Mouse (Mus musculus): ENCODE measurements around the gene Mycbp2.

Mycbp2 gene

DNA sequence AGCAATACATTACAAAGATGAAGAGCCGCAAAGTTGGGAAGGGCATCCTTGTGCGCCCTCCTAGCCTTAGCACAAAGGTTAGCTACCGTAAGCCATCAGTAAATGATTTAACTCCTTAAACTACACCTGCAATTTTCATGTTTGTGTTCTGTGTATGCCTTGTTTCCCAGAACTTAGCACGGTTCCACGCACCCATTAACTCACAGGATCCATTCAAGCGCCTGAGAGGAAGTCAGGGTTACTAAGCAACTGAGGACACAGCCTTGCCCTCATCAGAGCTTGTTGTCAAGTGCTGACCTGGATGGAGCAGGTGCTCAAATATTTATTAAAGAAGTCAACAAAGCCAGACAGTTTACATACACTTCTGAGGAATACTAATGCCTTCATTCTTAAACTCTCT lies 244.4 kb downstream of the Mycbp2 start:
- DNase-seq (ENCODE audit: low spot score in 2 of 2): no peak

GRCm38 (mm10) chr14:103101171-103101570 lies 245.4 kb downstream of the Mycbp2 start:
- DNase-seq (ENCODE audit: low spot score in 2 of 2): no peak

GRCm38 (mm10) chr14:103100296-103100695 lies 246.3 kb downstream of the Mycbp2 start:
- no peak for DNase-seq (ENCODE audit: low spot score in 2 of 2)

DNA sequence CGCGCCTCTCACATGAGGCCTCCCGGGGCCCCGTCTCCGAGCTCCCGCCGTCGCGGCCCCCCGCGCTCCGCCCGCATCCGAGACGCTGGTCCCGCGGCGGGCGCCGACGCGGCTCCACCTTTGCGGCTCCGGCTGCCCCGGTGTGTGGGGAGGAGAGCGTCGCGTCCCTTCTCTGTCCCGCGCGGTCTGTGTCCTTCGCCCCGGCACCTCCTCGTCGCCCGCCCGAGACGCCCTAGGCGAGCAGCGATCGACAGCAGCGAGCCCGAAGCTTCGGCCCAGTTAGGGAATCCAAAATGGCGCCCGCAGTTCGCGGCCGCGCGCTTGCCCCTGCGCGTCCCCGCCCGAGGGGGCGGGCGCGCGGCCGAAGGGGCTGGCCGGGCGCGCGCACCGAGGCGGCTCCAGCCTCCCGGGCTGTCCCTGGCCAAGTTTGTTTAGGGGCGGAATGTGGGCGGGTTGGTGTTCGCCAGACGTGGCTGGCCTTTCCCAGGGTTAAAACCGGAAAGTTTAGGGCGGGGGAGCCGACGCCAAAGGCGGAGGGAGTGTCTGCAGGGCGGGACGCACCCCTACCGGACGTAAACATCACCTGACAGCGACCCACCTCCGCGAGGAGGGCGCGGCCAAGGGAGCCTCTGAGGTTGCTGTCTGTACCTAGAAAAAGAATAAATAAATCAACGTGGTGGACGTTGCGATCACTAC lies 247.2 kb downstream of the Mycbp2 start, which contains the start of gene Fbxl3:
Gene Fbxl3 (minus strand): TSS at position 329 of the 696 bp plus-strand sequence.
- DNase-seq (ENCODE audit: low spot score in 2 of 2): peak; percentile 90 to 95

GRCm38 (mm10) chr14:103098587-103099235 lies 247.9 kb downstream of the Mycbp2 start:
- peak; percentile 68 to 75 for DNase-seq (ENCODE audit: low spot score in 2 of 2)

DNA sequence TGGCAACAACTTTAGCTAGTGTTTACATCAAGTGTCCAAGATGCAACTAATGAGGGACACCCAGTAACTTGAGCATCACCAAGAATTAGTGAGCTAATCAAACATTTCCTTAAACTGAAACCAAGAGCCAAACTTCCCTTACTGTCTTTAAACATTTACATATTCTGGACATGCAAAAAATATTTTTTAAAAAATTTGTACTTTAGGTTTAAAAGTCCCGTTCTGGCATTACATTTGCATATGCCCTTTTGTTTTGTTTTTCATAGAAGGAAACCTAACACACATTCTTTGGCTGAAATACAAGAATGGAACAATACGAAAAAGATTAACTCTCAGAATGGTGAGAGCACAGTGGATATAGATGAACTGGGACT lies 248.4 kb downstream of the Mycbp2 start:
- no peak for DNase-seq (ENCODE audit: low spot score in 2 of 2)

DNA sequence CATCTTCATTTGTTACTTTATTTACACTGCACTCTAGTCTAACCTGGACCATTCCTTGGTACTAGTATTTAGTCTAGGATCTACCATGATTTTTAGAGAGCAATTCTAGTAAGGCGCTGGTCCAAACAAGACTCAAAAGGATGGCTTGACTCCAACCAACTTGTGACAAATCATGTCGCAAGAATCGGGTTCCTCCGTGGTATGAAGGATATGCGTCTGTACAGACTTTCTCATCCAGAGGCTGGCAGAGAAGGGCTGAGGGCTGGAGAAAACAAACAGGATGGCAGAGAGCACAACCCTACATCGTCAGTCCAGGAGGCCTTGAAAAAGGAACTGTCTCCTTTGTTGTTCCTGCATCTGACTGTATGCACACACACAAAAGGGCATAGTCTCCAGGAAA lies 250.0 kb downstream of the Mycbp2 start:
- DNase-seq (ENCODE audit: low spot score in 2 of 2): no peak

DNA sequence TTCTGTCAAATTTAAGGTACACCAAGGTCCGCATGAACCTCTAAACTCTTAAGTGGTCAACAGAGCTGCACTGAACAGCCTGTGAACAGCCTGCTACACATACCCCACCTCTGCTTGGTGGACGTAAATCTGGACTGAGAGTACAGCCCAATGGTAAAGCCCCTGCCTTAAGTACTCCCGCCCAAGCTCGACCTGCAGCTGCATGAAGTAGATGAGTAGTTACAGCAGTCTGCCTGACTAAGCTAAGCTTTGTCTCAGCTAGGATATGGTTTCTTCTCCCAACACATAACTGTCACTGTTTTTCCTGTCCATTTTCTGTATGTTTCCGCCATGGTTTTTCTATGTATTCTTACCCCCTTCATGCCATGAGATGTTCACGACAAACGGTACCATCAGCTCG lies 250.8 kb downstream of the Mycbp2 start:
- DNase-seq (ENCODE audit: low spot score in 2 of 2): no peak

- DNase-seq (ENCODE audit: low spot score in 2 of 2): no peak
These were observed 251.6 kb downstream of the Mycbp2 start for GRCm38 (mm10) chr14:103095036-103095435.

DNA sequence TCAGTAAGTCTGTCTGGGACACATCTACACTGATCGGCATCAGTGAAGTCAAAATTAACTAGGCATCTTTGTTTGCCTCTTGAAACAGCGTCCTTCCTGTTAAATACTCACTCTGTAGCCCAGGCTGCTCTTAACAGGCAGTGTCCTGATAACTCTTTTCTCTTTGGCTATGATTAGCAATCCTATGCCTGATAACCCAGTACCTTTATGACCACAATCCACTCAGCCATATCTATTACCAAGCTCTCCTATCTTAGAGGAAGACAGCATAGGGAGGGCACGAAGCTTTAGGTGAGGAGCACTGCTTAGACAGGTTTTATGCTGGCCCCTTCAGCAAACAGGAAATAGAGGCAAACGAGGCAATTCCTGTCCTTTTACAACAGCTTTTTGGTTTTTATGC lies 252.9 kb downstream of the Mycbp2 start:
- DNase-seq (ENCODE audit: low spot score in 2 of 2): no peak

- DNase-seq (ENCODE audit: low spot score in 2 of 2): no peak
These were observed 253.4 kb downstream of the Mycbp2 start for GRCm38 (mm10) chr14:103093236-103093635.

- DNase-seq (ENCODE audit: low spot score in 2 of 2): peak; percentile 54
These were observed 258.0 kb downstream of the Mycbp2 start for GRCm38 (mm10) chr14:103088624-103089023.

- DNase-seq (ENCODE audit: low spot score in 2 of 2): no peak
These were observed 258.8 kb downstream of the Mycbp2 start for GRCm38 (mm10) chr14:103087846-103088245.

- no peak for DNase-seq (ENCODE audit: low spot score in 2 of 2)
These were observed 259.8 kb downstream of the Mycbp2 start for GRCm38 (mm10) chr14:103086671-103087324.

- DNase-seq (ENCODE audit: low spot score in 2 of 2): no peak
These were observed 260.6 kb downstream of the Mycbp2 start for GRCm38 (mm10) chr14:103085840-103086533.

DNA sequence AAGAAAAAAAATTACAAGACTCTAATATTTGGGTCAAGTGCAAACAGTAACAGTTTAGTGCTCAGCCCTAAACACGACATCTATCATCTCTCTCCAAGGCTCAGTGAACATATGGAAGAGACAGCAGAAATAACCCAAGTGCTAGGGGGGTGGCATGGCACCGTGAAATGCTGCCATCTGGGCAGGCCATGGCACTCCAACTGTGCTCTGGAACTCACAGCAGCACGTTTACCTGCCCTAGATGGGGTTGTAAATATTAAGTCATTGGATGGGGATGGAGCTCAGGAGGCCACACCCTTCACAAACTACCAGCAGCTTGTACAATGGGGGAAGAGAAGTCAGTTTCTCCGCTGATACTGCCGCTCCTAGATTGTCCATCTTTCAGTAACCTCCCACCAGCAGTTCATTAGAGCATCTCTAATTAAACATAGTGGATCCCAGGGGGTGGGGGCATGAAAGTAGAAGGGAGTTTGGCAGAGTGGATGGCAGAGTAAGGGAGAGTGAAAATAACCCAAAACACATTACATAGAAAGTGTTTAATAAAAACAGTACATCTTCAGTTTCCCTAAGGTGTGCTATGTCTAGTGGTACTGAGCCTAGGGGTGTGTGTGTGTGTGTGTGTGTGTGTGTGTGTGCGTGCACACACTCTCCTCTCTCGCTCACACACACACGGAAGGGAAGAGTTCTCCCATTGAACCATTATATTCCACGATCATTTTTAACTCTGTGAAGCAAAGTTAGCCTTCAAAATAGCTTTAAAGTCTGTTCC lies 267.2 kb downstream of the Mycbp2 start:
- DNase-seq (ENCODE audit: low spot score in 2 of 2): no peak

GRCm38 (mm10) chr14:103078006-103078912 lies 268.4 kb downstream of the Mycbp2 start:
- DNase-seq (ENCODE audit: low spot score in 2 of 2): no peak

GRCm38 (mm10) chr14:103077272-103078005 lies 269.2 kb downstream of the Mycbp2 start:
- no peak for DNase-seq (ENCODE audit: low spot score in 2 of 2)

DNA sequence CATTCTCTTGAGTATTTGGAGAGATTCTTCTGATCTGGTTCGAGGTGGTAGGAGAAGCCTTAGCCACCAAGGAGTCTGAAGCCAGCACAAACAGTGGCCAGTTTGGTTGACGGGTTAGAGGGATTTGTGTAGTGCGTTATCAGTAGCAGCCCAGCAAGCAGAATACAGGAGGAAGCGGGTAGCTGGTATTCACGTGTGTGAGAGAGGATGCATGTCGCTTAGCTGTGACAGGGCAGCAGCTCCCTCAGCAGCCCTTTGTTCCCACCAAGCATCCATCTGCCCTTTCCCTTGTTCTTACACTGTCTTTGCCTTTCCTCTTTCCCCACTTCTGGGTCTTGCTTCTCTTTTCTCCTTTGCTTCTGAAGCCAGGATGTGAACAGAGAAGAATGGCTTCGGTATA lies 271.4 kb downstream of the Mycbp2 start:
- no peak for DNase-seq (ENCODE audit: low spot score in 2 of 2)

DNA sequence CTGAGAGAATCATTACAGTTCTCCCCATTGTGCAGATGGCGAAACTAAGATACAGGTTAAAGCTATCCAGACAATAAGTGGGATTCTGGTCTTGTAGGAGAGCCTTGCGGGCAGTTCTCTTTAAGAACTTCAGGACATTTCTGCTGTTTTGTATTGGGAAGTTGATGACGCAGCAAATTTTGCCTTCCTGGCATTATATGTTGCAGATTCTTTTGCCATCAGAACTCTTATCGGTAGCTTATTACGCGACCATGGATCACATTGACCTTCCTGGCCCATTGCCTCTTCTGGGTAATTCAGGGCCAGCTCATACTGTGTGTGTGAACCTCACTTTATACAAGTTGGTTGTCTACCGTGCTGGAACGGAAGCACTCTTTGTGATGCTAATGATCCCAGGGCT lies 272.8 kb downstream of the Mycbp2 start:
- no peak for DNase-seq (ENCODE audit: low spot score in 2 of 2)
